Mouse (Mus musculus) central nervous system, embryonic 18 days (tissue): ENCODE results near the gene Tyw3. TPM values are rescaled to one million over a fixed set of nuclear protein-coding genes. Genes with fewer than 3 reads are reported as not detected.

ENCODE experiments used
- polyA plus RNA-seq: library from polyadenylated mRNA; depleted of rRNA; stranded (reverse); fragments of >200 nt; gene quantifications from 2 replicates; pipeline ENCODE4 v1.2.3, GENCODE M21; 2012; rRNA removed

Tyw3 gene
- polyA plus RNA-seq = 16.9 and 17.0 TPM in 2 replicates

GRCm38 (mm10) chr3:154596934-154597554, at the start of gene Tyw3:
Gene Tyw3 (minus strand): TSS chr3:154597104.

GRCm38 (mm10) chr3:154596488-154596933, 393 bp downstream of the Tyw3 start, which contains the start of gene Cryz:
Gene Cryz (plus strand): TSS chr3:154596711.

Other genes with a start within 250 kb of the Tyw3 start
- 8.0 and 9.8 TPM in 2 replicates for gene Cryz, start 393 bp downstream of the Tyw3 start, polyA plus RNA-seq
- 2.7 and 3.7 TPM in 2 replicates for gene Erich3, start 66.8 kb upstream of the Tyw3 start, polyA plus RNA-seq